Mouse (Mus musculus): Measurements from ENCODE around the gene Slc16a12. TPM values are rescaled to one million over a fixed set of nuclear protein-coding genes. Genes with fewer than 3 reads are reported as not detected.

The Slc16a12 gene
- total RNA-seq, 2 experiments from 2014 or later, result 2.4 to 3.3 TPM

GRCm38 (mm10) chr19:34631487-34631886 is 115.6 kb downstream of the Slc16a12 start:
- intact Hi-C loops (cut with DNase I), result no loop called here
- no peak for DNase-seq (ENCODE audit: extremely low spot score in 1 of 2, low spot score in 2 of 2)

- intact Hi-C loops (cut with DNase I), result no loop called here
- no peak for DNase-seq (ENCODE audit: extremely low spot score in 1 of 2, low spot score in 2 of 2)
Observed at GRCm38 (mm10) chr19:34627496-34627895, 119.6 kb downstream of the Slc16a12 start.

GRCm38 (mm10) chr19:34624663-34625062 is 122.4 kb downstream of the Slc16a12 start:
- no peak for DNase-seq (ENCODE audit: extremely low spot score in 1 of 2, low spot score in 2 of 2)
- intact Hi-C loops (cut with DNase I), result loop anchor here (5.0 kb wide), 1 partner anchor 37 kb away; no protein-coding TSS in a partner anchor

- intact Hi-C loops (cut with DNase I), result loop anchor here (5.0 kb wide), 1 partner anchor 36 kb away; no protein-coding TSS in a partner anchor
- DNase-seq (ENCODE audit: extremely low spot score in 1 of 2, low spot score in 2 of 2), result no peak
Observed at GRCm38 (mm10) chr19:34623781-34624180, 123.3 kb downstream of the Slc16a12 start.

- DNase-seq (ENCODE audit: extremely low spot score in 1 of 2, low spot score in 2 of 2), result no peak
- intact Hi-C loops (cut with DNase I), result loop anchor here (5.0 kb wide), 1 partner anchor 34 kb away; no protein-coding TSS in a partner anchor
Observed at GRCm38 (mm10) chr19:34620871-34621270, 126.2 kb downstream of the Slc16a12 start.

Small RNA genes lying within 50 kb of the gene (microRNA-seq; reads per million reads assigned to microRNA genes)
- not detected for gene Gm27476

Other genes starting within 250 kb of the Slc16a12 start
- 10 to 100 TPM; 13.5 to 13.9 TPM for gene Lipa, start 219.8 kb downstream of the Slc16a12 start, total RNA-seq (2021)
- gene Ifit2, start 196.6 kb downstream of the Slc16a12 start, total RNA-seq (2021), result 1 to 10 TPM; 6.9 to 7.1 TPM
- gene Ifit3, start 163.8 kb downstream of the Slc16a12 start, total RNA-seq (2021), result under 1 TPM; 0.41 to 0.71 TPM
- 1 to 10 TPM; 2.1 to 2.3 TPM for gene Ifit1bl1, start 145.3 kb downstream of the Slc16a12 start, total RNA-seq (2021)
- under 1 TPM; 0.21 to 0.51 TPM for gene Ifit3b, start 139.3 kb downstream of the Slc16a12 start, total RNA-seq (2021)
- gene Ifit1bl2, start 106.5 kb downstream of the Slc16a12 start, total RNA-seq (2021), result under 1 TPM; 0.30 to 0.47 TPM
- under 1 TPM in 1 of 2 experiments, not detected in 1; 0.13 TPM for gene Ifit1, start 106.4 kb downstream of the Slc16a12 start, total RNA-seq (2021)
- 10 to 100 TPM; 16.3 to 16.5 TPM for gene Pank1, start 132.2 kb upstream of the Slc16a12 start, total RNA-seq (2021)
- gene Kif20b, start 175.1 kb upstream of the Slc16a12 start, total RNA-seq (2021), result 1 to 10 TPM; 2.0 to 2.7 TPM

Data from left cerebral cortex, postnatal 10 days (tissue).